Mouse (Mus musculus): ENCODE data around the gene Ptprd. TPM values are rescaled to one million over a fixed set of nuclear protein-coding genes. Genes with fewer than 3 reads are reported as not detected.

Gene Ptprd
- polyA plus RNA-seq, 1 experiment: not detected

GRCm38 (mm10) chr4:76025571-76026325 lies 2186.0 kb downstream of the Ptprd start:
- no peak overlapping the region for H3K4me3 ChIP-seq (replicated peaks)

GRCm38 (mm10) chr4:76024502-76024821 lies 2187.3 kb downstream of the Ptprd start:
- H3K9me3 ChIP-seq: no peaks in the 10 kb centered on the region
- no peaks in the 10 kb centered on the region for H3K36me3 ChIP-seq (replicated peaks; ENCODE audit: low read length)
- H3K27me3 ChIP-seq (replicated peaks): no peaks in the 10 kb centered on the region
- no peaks in the 10 kb centered on the region for H3K4me1 ChIP-seq
- no peak overlapping the region for H3K4me3 ChIP-seq (replicated peaks)
- TF ChIP-seq FLI1 (IDR thresholded peaks at IDR 0.05; ENCODE audit: low read length) (no peak), GATA1 (IDR thresholded peaks at IDR 0.05; ENCODE audit: borderline replicate concordance, low read length) (no peak)

More at GRCm38 (mm10) chr4:76025571-76026325, 2186.0 kb downstream of the Ptprd start:
- no peaks in the 10 kb centered on the region for H3K9me3 ChIP-seq
- no peaks in the 10 kb centered on the region for H3K4me1 ChIP-seq
- no peaks in the 10 kb centered on the region for H3K27me3 ChIP-seq (replicated peaks)
- TF ChIP-seq FLI1 (IDR thresholded peaks at IDR 0.05; ENCODE audit: low read length) (no peak), GATA1 (IDR thresholded peaks at IDR 0.05; ENCODE audit: borderline replicate concordance, low read length) (no peak)
- no peaks in the 10 kb centered on the region for H3K36me3 ChIP-seq (replicated peaks; ENCODE audit: low read length)

DNA sequence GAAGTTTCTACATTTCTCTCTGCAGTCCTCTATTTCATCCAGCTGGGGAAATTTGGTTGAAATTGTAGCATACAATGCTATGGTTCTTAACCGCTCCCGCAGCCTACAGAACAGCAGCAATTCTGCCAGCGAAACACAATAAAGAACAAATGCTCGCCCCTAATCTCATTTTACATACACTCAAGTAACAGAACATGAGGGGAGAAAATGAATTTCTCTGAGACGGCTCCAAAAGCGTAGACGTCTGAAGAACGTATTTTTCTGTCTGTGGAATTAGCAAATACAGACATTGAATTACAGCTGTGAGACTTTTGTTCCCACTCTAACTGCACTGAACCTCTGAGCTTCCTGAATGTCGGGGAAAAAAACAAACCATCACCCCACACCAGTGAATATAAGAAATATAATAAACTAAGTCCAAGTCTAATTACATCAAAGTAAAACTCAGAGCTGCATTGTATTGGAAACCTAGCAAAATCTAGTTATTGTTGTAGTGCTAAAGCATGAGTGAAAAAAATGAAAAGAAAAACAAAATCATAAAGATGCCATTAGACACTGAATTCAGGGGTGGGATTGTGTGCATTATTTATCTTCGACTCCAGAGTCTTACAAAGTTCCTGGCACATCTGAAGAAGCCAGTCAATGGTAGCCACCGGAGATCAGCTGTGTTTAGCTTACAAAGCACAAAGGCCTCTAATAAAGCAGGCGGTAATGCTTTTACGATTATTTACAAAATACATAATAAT lies 2187.8 kb downstream of the Ptprd start:
- no peaks in the 10 kb centered on the region for H3K36me3 ChIP-seq (replicated peaks; ENCODE audit: low read length)
- no peak for TF ChIP-seq FLI1 (IDR thresholded peaks at IDR 0.05; ENCODE audit: low read length)
- TF ChIP-seq GATA1 (IDR thresholded peaks at IDR 0.05; ENCODE audit: borderline replicate concordance, low read length): no peak

DNA sequence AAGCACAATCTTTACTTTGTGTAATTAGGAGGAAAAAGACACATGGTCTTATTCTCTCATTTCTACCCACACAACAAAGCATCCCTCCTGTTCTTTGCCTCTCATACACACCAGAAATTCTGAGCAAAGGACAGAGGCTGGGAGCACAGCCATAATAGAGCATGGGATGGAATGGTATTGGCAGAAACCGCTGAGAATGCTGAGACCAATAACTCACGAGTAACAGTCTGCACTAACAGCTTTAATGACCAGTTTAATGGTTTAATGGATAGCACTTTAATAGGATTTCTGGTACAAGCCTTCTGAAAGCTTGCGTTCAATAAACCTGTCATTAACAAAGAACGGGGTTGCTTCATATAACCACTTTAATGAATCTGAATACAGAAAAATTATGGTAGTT lies 2190.1 kb downstream of the Ptprd start:
- Histone ChIP-seq H3K4me1 (no peaks in the 10 kb centered on the region), H3K36me3 (replicated peaks; ENCODE audit: low read length) (no peaks in the 10 kb centered on the region), H3K4me3 (replicated peaks) (no peak overlapping the region), H3K9me3 (no peaks in the 10 kb centered on the region), H3K27me3 (replicated peaks) (no peaks in the 10 kb centered on the region)
- no peak for TF ChIP-seq FLI1 (IDR thresholded peaks at IDR 0.05; ENCODE audit: low read length)
- no peak for TF ChIP-seq GATA1 (IDR thresholded peaks at IDR 0.05; ENCODE audit: borderline replicate concordance, low read length)

More for the DNA sequence above, 2187.8 kb downstream of the Ptprd start:
- Histone ChIP-seq H3K4me3 (replicated peaks) (no peak overlapping the region), H3K27me3 (replicated peaks) (no peaks in the 10 kb centered on the region), H3K4me1 (no peaks in the 10 kb centered on the region), H3K9me3 (no peaks in the 10 kb centered on the region)

DNA sequence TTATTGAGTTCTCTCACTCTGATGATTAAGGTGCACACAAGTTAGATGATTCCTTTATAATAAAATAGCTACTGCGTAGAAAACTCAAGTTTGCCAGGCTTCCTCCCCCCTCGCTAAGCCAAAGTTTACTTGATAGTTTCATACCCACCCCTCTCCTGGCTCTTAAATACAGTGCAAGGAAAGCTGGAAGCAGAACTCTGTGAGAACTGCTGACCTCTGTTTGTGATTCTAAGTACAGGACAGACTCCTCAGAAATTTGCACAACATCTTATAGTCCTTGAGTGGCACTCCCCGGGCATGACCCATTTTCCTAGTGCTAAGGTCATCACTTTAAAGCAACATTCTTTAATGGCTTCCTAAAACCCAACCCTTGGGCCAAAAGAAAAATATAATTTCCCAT lies 2196.7 kb downstream of the Ptprd start:
- TF ChIP-seq FLI1 (IDR thresholded peaks at IDR 0.05; ENCODE audit: low read length) (no peak), GATA1 (IDR thresholded peaks at IDR 0.05; ENCODE audit: borderline replicate concordance, low read length) (no peak)
- no peaks in the 10 kb centered on the region for H3K4me1 ChIP-seq
- no peaks in the 10 kb centered on the region for H3K36me3 ChIP-seq (replicated peaks; ENCODE audit: low read length)
- H3K9me3 ChIP-seq: no peaks in the 10 kb centered on the region
- H3K27me3 ChIP-seq (replicated peaks): no peaks in the 10 kb centered on the region
- no peak overlapping the region for H3K4me3 ChIP-seq (replicated peaks)

GRCm38 (mm10) chr4:76014151-76014840 lies 2197.5 kb downstream of the Ptprd start:
- no peak overlapping the region for H3K4me3 ChIP-seq (replicated peaks)
- no peaks in the 10 kb centered on the region for H3K9me3 ChIP-seq
- TF ChIP-seq FLI1 (IDR thresholded peaks at IDR 0.05; ENCODE audit: low read length) (no peak), GATA1 (IDR thresholded peaks at IDR 0.05; ENCODE audit: borderline replicate concordance, low read length) (no peak)

DNA sequence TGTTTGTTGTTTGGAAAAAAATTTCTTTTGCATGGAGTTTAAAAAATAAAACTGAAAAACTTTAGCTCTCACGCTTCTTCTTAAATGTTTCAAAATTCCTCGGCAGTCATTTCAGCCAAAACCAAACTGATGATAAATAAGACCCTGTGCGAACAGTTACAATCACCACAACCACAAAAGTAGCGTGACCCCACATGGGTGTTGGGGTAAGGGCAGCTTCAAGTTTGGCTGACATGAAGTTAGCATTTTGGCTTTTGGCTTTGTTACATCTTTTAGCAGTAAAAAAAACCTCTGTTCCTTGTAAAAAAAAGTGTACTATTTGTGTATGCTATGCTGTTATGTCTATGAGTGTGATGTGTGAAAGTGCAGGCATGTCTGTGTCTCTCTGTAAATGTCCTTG lies 2203.2 kb downstream of the Ptprd start:
- H3K4me3 ChIP-seq (replicated peaks): no peak overlapping the region
- H3K36me3 ChIP-seq (replicated peaks; ENCODE audit: low read length): no peaks in the 10 kb centered on the region
- H3K9me3 ChIP-seq: no peaks in the 10 kb centered on the region
- TF ChIP-seq FLI1 (IDR thresholded peaks at IDR 0.05; ENCODE audit: low read length) (no peak), GATA1 (IDR thresholded peaks at IDR 0.05; ENCODE audit: borderline replicate concordance, low read length) (no peak)
- H3K4me1 ChIP-seq: no peaks in the 10 kb centered on the region
- H3K27me3 ChIP-seq (replicated peaks): no peaks in the 10 kb centered on the region

More at GRCm38 (mm10) chr4:76014151-76014840, 2197.5 kb downstream of the Ptprd start:
- Histone ChIP-seq H3K36me3 (replicated peaks; ENCODE audit: low read length) (no peaks in the 10 kb centered on the region), H3K27me3 (replicated peaks) (no peaks in the 10 kb centered on the region), H3K4me1 (no peaks in the 10 kb centered on the region)

- Histone ChIP-seq H3K27me3 (replicated peaks) (no peaks in the 10 kb centered on the region), H3K9me3 (no peaks in the 10 kb centered on the region), H3K36me3 (replicated peaks; ENCODE audit: low read length) (no peaks in the 10 kb centered on the region), H3K4me1 (no peaks in the 10 kb centered on the region), H3K4me3 (replicated peaks) (no peak overlapping the region)
- TF ChIP-seq FLI1 (IDR thresholded peaks at IDR 0.05; ENCODE audit: low read length): no peak
- no peak for TF ChIP-seq GATA1 (IDR thresholded peaks at IDR 0.05; ENCODE audit: borderline replicate concordance, low read length)
Observed at GRCm38 (mm10) chr4:76007219-76007618, 2204.5 kb downstream of the Ptprd start.

GRCm38 (mm10) chr4:76006717-76007116 lies 2205.0 kb downstream of the Ptprd start:
- Histone ChIP-seq H3K9me3 (no peaks in the 10 kb centered on the region), H3K4me1 (no peaks in the 10 kb centered on the region), H3K4me3 (replicated peaks) (no peak overlapping the region), H3K36me3 (replicated peaks; ENCODE audit: low read length) (no peaks in the 10 kb centered on the region), H3K27me3 (replicated peaks) (no peaks in the 10 kb centered on the region)
- TF ChIP-seq GATA1 (IDR thresholded peaks at IDR 0.05; ENCODE audit: borderline replicate concordance, low read length): no peak
- no peak for TF ChIP-seq FLI1 (IDR thresholded peaks at IDR 0.05; ENCODE audit: low read length)

DNA sequence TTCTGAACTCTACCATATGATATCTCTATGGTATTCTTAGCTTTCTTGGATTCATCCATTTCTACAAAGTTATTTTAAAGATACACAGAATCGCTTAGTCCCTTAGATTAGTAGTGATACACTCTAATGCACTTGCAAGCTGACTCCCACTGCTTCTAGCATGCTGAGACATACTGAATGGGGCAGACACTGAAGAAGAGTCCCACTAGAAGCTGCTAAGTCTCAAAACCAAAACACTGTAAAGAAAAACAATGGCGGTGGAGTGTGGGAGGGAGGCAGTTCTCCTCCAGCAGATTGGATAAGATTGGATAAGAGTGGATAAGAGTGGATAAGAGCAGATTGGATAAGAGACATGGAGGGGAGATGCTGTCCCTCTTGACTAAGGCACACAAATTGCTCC lies 2207.6 kb downstream of the Ptprd start:
- H3K36me3 ChIP-seq (replicated peaks; ENCODE audit: low read length): no peaks in the 10 kb centered on the region
- TF ChIP-seq GATA1 (IDR thresholded peaks at IDR 0.05; ENCODE audit: borderline replicate concordance, low read length) (no peak), FLI1 (IDR thresholded peaks at IDR 0.05; ENCODE audit: low read length) (no peak)
- H3K4me3 ChIP-seq (replicated peaks): no peak overlapping the region
- H3K4me1 ChIP-seq: no peaks in the 10 kb centered on the region
- no peaks in the 10 kb centered on the region for H3K9me3 ChIP-seq
- no peaks in the 10 kb centered on the region for H3K27me3 ChIP-seq (replicated peaks)
